Mouse (Mus musculus) spleen, postnatal 10 days (tissue): Measurements from ENCODE around the gene Cbx2.
A peak's percentile ranks its signal among the peaks of the same experiment; 100 is the strongest.

Experiments used
- DNase-seq, 2 experiments: peaks; one replicate each; pipeline ENCODE4 v3.0.0; 2021 to 2022; ENCODE audit warnings: low spot score in 2 of 2

Cbx2 gene

GRCm38 (mm10) chr11:119056301-119057211 lies 33.8 kb downstream of the Cbx2 start:
- peak; percentile 48 to 55 for DNase-seq

- DNase-seq: peak in 1 of 2 experiments; percentile 18
Measured at GRCm38 (mm10) chr11:119057291-119057690, 34.5 kb downstream of the Cbx2 start.

GRCm38 (mm10) chr11:119058041-119058995 lies 35.6 kb downstream of the Cbx2 start:
- DNase-seq: peak in 1 of 2 experiments; percentile 27

- no peak for DNase-seq
Measured at GRCm38 (mm10) chr11:119059256-119059655, 36.5 kb downstream of the Cbx2 start.

- DNase-seq: no peak
Measured at GRCm38 (mm10) chr11:119066841-119067240, 44.1 kb downstream of the Cbx2 start.

GRCm38 (mm10) chr11:119072239-119072638 lies 49.5 kb downstream of the Cbx2 start:
- no peak for DNase-seq

GRCm38 (mm10) chr11:119072986-119073385 lies 50.2 kb downstream of the Cbx2 start:
- DNase-seq: no peak

- no peak for DNase-seq
Measured at GRCm38 (mm10) chr11:119073876-119074433, 51.2 kb downstream of the Cbx2 start.

- DNase-seq: no peak
Measured at GRCm38 (mm10) chr11:119075805-119076204, 53.0 kb downstream of the Cbx2 start.

GRCm38 (mm10) chr11:119077755-119078154 lies 55.0 kb downstream of the Cbx2 start:
- no peak for DNase-seq

- peak in 1 of 2 experiments; percentile 30 for DNase-seq
Measured at GRCm38 (mm10) chr11:119078691-119079444, 56.1 kb downstream of the Cbx2 start.

- no peak for DNase-seq
Measured at GRCm38 (mm10) chr11:119079445-119079837, 56.7 kb downstream of the Cbx2 start.

GRCm38 (mm10) chr11:119080461-119081147 lies 57.8 kb downstream of the Cbx2 start:
- DNase-seq: no peak
